Mouse (Mus musculus) myocyte (in vitro differentiated cells): ENCODE measurements around the gene Tnn.

ENCODE experiments used
- CEBPB ChIP-seq: IDR thresholded peaks from 2 replicates; pipeline ENCODE4 v1.6.1; 2011; ENCODE audit warnings: mild to moderate bottlenecking, moderate library complexity; ENCODE audit not compliant: poor library complexity, insufficient read depth, severe bottlenecking
- E2F4 ChIP-seq: IDR thresholded peaks from one replicate; pipeline ENCODE4 v1.6.1; 2011; ENCODE audit warnings: mild to moderate bottlenecking, control low read depth, moderate library complexity; ENCODE audit not compliant: insufficient read depth
- MAX ChIP-seq: IDR thresholded peaks from one replicate; pipeline ENCODE4 v1.6.1; 2011; ENCODE audit warnings: low read depth, mild to moderate bottlenecking, control low read depth
- MYOD1 ChIP-seq, 3 experiments: IDR thresholded peaks; one replicate each; pipeline ENCODE4 v1.6.1; 2011; ENCODE audit warnings: control low read depth in 2 of 3, low read depth in 2 of 3, mild to moderate bottlenecking in 2 of 3, moderate library complexity in 1 of 3; ENCODE audit not compliant: insufficient read length in 2 of 3, control insufficient read depth in 1 of 3
- POLR2A ChIP-seq: IDR thresholded peaks from one replicate; pipeline ENCODE4 v1.6.1; 2011; ENCODE audit warnings: low read depth, mild to moderate bottlenecking, control low read depth, moderate library complexity; ENCODE audit not compliant: insufficient read length
- TCF12 ChIP-seq: IDR thresholded peaks from one replicate; pipeline ENCODE4 v1.6.1; 2011; ENCODE audit warnings: mild to moderate bottlenecking, control low read depth; ENCODE audit not compliant: poor library complexity, insufficient read depth, severe bottlenecking
- USF1 ChIP-seq: IDR thresholded peaks from one replicate; pipeline ENCODE4 v1.6.1; 2011; ENCODE audit warnings: low read depth, mild to moderate bottlenecking, control low read depth, moderate library complexity

DNA sequence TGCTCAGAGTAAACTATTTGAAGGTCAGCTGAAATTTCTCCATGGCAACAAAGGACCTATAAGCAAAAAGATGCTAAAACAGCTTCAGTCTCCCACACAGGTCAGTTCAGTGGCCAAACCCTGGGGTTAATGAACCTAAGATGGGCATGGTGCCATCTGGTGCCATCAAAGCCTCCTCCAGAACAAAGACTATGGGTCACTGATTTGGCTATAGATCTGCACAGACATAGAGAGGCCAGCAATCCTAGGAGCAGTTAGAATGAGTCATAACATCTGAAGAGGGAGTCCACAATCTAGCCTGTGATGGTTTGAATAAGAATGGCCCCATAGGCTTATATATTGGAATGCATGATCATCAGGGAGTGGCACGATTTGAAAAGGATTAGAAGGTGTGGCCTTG lies 69.1 kb downstream of the Tnn start:
- TF ChIP-seq POLR2A (no peak), MYOD1 (IDR thresholded peaks at IDR 0.05; ENCODE audit: control insufficient read depth in 1 of 3, insufficient read length in 2 of 3, low read depth in 2 of 3) (no peak), USF1 (no peak), E2F4 (no peak), MAX (no peak), CEBPB (no peak), TCF12 (no peak)
